Mouse (Mus musculus) hindbrain, embryonic 10.5 days (tissue): Measurements from ENCODE around the gene Hspb2. TPM values are rescaled to one million over a fixed set of nuclear protein-coding genes. Genes with fewer than 3 reads are reported as not detected.

Source experiments
- DNase-seq: peaks from one replicate; pipeline ENCODE4 v3.0.0-alpha.2; 2017; ENCODE audit warnings: low spot score
- H3K27ac ChIP-seq: fragments of 300-500 bp; sonication (generic); 2 replicates; pipeline ENCODE4 v1.5.1; 2016; ENCODE audit warnings: mild to moderate bottlenecking, moderate library complexity
- H3K27me3 ChIP-seq: fragments of 300-500 bp; sonication (generic); 2 replicates; pipeline ENCODE4 v1.6.1; 2016; ENCODE audit warnings: mild to moderate bottlenecking; ENCODE audit not compliant: poor library complexity, insufficient read depth, severe bottlenecking
- H3K36me3 ChIP-seq: fragments of 300-500 bp; sonication (generic); 2 replicates; pipeline ENCODE4 v1.6.1; 2016; ENCODE audit warnings: mild to moderate bottlenecking, moderate library complexity
- H3K4me1 ChIP-seq: fragments of 300-500 bp; sonication (generic); replicated peaks from 2 replicates; pipeline ENCODE4 v1.6.1; 2016; ENCODE audit warnings: mild to moderate bottlenecking
- H3K4me3 ChIP-seq: fragments of 300-500 bp; sonication (generic); 2 replicates; pipeline ENCODE4 v1.5.1; 2016; ENCODE audit warnings: mild to moderate bottlenecking, moderate library complexity
- H3K9me3 ChIP-seq: fragments of 300-500 bp; sonication (generic); 2 replicates; pipeline ENCODE4 v1.6.1; 2016; ENCODE audit warnings: mild to moderate bottlenecking, moderate library complexity
- WGBS: fragments of 180-500 bp; shearing (Covaris S2); methylation state at CpG from one replicate; pipeline ENCODE4 v1.1.7; 2016; 5-methylcytosine and 5-hydroxymethylcytosine counted together
- polyA plus RNA-seq: library from polyadenylated mRNA; unstranded; fragments of >200 nt; fragmentation: Nextera tagmentation; extraction: Ambion mirVana; gene quantifications from 2 replicates; pipeline ENCODE4 v1.2.1, GENCODE M21; 2016

The Hspb2 gene
- polyA plus RNA-seq, 1 experiment from 2014 or later, result 0.71 TPM

DNA sequence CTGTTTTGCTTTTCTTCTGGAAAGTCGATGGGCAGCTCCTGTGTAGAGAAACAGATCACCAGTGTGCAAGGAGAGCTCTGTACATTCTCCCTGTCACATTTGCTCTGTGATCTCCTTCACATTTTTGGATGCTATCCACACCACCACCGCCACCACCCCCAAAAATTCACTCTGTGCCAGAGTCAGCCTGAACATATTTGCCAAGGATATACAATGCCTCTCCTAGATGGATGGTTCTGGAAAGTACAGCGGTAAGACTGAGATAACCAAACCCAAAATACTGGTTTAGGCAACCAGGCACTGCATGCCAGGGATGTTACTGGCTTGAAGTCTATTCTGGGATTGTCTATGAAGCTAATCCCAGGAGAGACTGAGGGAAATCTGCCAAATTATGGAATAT is 9.9 kb downstream of the Hspb2 start:
- Histone ChIP-seq H3K4me3 (no peak overlapping the region), H3K9me3 (no peaks in the 10 kb centered on the region), H3K36me3 (no peaks in the 10 kb centered on the region), H3K4me1 (peaks cover 22% of the 10 kb centered on the region), H3K27ac (no peak overlapping the region), H3K27me3 (peaks cover 40% of the 10 kb centered on the region)
- DNase-seq, result no peak
- WGBS, result 88% methylated on average over 3 of the region's 3 CpGs

DNA sequence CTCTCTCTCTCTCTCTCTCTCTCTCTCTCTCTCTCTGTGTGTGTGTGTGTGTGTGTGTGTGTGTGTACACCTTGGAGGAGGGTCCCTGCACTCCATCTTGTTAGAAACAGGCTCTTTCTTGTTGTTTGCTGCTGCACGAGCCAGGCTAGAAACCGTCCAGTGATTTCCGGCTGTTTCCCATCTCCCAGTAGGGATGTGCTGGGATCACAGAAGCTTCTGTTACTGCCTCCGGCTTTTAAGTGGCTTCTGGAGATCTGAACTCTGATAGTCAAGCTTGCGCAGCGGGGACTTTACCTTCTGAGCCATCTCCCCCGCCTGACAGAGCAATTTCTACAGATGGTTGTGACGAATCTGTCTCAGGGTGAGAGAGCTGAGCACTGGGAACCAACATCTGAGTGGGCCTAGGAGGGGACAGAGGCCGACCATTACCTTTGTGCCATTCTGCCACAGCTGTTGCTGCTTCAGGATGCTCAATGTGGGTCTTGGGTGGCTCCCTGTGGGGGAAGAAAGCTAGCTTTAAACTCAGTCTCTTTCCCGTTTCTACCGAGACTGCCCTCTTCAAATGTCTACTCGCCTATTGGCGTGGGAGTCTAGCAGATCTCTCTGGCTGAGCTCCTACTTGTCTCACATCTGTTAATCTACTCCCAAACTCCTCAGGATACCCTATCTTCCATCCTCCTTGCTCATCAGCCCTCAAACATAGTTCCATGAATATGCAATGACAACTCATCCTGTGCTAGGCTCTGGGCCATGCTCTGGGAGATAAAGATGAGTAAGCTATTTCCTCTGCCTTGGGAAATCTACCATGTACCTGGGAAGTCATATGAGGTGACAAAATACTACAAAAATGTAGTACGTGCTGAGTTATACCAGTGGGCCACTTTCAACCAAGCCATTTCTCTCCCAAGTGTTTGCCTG is 11.0 kb downstream of the Hspb2 start:
- H3K4me1 ChIP-seq, result peaks cover 16% of the 10 kb centered on the region
- H3K27me3 ChIP-seq, result peaks cover 29% of the 10 kb centered on the region
- DNase-seq, result no peak
- H3K27ac ChIP-seq, result no peak overlapping the region
- H3K36me3 ChIP-seq, result no peaks in the 10 kb centered on the region
- no peaks in the 10 kb centered on the region for H3K9me3 ChIP-seq
- no peak overlapping the region for H3K4me3 ChIP-seq
- 89% methylated on average over 14 of the region's 14 CpGs for WGBS

DNA sequence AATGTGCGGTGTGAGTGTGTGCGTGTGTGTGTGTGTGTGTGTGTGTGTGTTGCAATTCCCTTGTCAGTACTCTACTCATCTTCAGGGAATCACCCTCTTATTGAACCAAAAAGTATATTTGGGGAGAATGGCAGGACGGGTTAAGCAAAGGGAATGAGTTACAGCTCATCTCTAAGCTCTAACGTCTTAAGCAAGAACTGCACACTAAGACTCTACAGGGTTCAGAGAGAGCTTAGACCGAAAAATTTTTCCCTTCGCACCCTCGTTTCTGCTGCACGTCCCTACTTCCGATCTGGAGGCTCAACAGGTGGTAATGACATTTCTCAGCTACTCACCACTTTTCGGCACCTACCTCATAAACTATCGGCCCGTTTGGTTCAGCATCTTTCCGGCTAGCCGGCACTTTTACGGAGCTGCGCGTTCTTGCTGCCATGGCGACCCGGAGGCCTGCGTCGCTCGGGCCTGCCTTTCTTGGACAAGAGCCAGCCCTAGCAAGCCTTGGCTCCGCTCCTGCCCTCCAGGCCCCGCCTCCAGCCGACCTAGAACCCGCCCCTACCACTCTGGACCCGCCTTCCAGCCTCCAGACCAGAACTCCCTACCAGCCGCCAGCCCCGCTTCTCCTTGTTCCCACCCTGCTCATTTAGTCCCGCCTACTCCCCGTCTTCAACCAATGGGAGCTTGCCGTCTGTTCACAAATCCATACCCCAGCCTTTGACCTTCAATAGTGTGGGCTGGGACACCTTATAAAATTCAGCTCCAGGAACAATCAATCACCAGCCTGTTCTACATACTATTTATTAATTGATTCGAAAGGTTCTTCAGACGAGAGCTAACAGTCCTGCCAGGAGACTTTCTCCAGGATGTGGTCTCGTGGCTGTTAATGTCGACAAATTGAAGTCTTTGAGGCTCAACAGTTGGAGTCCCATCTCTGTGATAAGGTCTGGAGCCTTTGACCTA is 13.0 kb downstream of the Hspb2 start, which contains the start of gene Dixdc1:
Gene Dixdc1, minus strand, starts transcription at position 604 of the 957 bp plus-strand sequence.
- Histone ChIP-seq H3K4me3 (peak within 1 kb of the TSS; percentile 49), H3K27me3 (peaks cover 13% of the 10 kb centered on the region), H3K4me1 (peaks cover 12% of the 10 kb centered on the region), H3K27ac (peak within 1 kb of the TSS; percentile 30; the same call in 1 of the 2 replicates), H3K36me3 (no peaks in the 10 kb centered on the region), H3K9me3 (no peaks in the 10 kb centered on the region)
- peak; percentile 93 for DNase-seq
- 14% methylated on average over 36 of the region's 36 CpGs for WGBS

DNA sequence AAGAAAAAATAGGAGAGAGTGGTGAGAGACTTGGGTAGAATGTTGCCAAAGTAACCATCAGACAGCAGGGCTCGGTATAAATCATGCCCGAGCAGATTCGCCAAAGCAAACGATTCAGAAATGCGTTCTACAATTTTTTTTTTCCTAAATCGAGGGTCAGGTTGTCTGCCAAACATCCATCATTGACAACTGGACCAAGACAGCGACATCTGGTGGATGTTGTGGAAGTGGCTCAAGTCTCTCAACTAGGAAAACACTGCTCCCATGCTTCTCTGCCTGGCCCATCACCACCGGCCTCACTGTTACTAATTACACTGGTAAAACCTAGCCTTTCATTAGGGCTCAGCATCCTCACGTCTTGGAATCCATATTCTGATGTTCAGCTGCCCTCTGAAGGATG is 17.2 kb downstream of the Hspb2 start:
- no peak overlapping the region for H3K4me3 ChIP-seq
- peak; percentile 55 for DNase-seq
- no peaks in the 10 kb centered on the region for H3K36me3 ChIP-seq
- 11% methylated on average over 9 of the region's 9 CpGs for WGBS
- no peak overlapping the region for H3K27ac ChIP-seq
- peaks cover 35% of the 10 kb centered on the region for H3K4me1 ChIP-seq
- no peaks in the 10 kb centered on the region for H3K9me3 ChIP-seq
- H3K27me3 ChIP-seq, result peaks cover 18% of the 10 kb centered on the region

DNA sequence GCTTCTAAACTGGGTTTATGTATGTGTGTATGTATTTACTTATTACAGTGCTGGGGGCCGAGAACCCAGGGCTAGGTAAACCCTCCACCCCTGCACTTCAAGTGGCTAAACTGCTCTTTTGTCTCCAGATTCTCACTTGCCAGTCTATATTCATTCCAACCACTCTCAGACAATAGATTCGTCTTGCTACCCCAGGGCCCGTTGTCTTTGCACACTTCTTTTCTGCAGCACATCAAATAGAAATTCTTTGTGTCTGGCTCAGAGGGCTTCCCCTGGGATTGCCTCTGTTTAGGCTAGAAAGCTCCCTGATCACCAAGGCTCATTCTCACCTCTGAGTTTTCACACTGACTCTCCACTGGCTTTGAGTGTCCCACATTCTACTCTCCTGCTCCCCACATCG is 19.6 kb downstream of the Hspb2 start:
- 9% methylated on average over 4 of the region's 4 CpGs for WGBS

DNA sequence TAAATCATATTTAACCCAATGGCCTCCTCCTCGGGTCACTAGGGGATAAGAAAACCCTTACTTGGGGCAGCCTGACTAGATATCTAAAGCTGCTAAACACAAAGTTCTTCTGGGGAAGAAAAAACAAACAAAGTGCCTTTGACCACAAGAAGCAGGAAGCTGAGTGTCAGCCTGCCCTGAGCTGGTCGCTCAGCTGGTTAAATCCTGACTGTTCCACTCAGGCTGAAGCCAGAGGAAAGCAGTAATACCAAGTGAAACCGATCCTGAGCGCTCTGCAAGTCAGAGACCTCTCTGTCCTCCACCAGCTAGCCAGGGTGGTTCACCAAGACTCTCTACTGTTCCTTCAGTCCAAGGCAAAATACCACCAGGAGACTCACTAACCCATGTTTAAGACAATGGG is 22.6 kb downstream of the Hspb2 start:
- H3K27me3 ChIP-seq, result peaks cover 19% of the 10 kb centered on the region
- H3K27ac ChIP-seq, result no peak overlapping the region
- 52% methylated on average over 4 of the region's 4 CpGs for WGBS
- no peaks in the 10 kb centered on the region for H3K9me3 ChIP-seq
- no peak overlapping the region for H3K4me3 ChIP-seq
- no peaks in the 10 kb centered on the region for H3K36me3 ChIP-seq
- no peak for DNase-seq
- peaks cover 69% of the 10 kb centered on the region for H3K4me1 ChIP-seq

More for the DNA sequence above, 19.6 kb downstream of the Hspb2 start:
- peaks cover 22% of the 10 kb centered on the region for H3K27me3 ChIP-seq
- H3K27ac ChIP-seq, result peak overlapping the region; percentile 74
- DNase-seq, result peak; percentile 40
- H3K36me3 ChIP-seq, result no peaks in the 10 kb centered on the region
- H3K4me3 ChIP-seq, result no peak overlapping the region
- H3K9me3 ChIP-seq, result no peaks in the 10 kb centered on the region
- H3K4me1 ChIP-seq, result peaks cover 44% of the 10 kb centered on the region

DNA sequence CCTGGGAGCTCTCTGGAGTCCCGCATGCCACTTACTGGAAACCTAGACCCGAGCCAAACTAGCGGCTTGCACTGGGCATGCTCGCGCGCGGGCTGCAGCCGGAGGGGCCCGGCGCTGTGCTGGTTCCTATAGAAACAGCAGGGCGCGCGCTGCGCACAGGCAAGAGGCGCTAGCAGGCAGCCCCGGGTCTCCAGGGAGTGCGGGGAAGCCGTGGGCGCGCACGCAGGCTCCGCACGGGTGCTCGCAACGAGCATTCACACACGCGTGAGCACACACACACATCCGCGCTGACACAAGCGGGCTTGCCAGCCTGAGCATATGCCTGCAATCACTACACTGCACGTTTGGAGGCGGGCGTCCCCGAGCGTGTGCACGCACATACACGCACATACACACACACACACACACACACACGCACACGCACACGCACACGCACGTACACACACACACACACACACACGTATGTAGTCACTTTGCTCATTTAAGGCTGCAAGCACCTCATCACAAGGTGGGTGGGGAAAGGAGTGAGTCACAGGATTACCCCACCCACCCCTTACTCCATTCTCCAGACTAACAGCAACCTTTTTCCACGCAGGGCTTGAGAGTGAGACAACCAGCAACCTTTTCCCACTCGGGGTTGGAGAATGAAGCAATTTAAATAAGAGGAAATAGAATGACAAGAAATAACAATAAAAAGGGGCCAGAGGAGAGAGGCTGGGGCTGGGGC is 24.1 kb downstream of the Hspb2 start:
- H3K36me3 ChIP-seq, result no peaks in the 10 kb centered on the region
- no peaks in the 10 kb centered on the region for H3K9me3 ChIP-seq
- H3K4me3 ChIP-seq, result peak overlapping the region; percentile 71
- DNase-seq, result peak; percentile 88
- H3K4me1 ChIP-seq, result peaks cover 74% of the 10 kb centered on the region
- H3K27me3 ChIP-seq, result peaks cover 21% of the 10 kb centered on the region
- peak overlapping the region; percentile 93 for H3K27ac ChIP-seq
- under 1% methylated on average over 45 of the region's 45 CpGs for WGBS

DNA sequence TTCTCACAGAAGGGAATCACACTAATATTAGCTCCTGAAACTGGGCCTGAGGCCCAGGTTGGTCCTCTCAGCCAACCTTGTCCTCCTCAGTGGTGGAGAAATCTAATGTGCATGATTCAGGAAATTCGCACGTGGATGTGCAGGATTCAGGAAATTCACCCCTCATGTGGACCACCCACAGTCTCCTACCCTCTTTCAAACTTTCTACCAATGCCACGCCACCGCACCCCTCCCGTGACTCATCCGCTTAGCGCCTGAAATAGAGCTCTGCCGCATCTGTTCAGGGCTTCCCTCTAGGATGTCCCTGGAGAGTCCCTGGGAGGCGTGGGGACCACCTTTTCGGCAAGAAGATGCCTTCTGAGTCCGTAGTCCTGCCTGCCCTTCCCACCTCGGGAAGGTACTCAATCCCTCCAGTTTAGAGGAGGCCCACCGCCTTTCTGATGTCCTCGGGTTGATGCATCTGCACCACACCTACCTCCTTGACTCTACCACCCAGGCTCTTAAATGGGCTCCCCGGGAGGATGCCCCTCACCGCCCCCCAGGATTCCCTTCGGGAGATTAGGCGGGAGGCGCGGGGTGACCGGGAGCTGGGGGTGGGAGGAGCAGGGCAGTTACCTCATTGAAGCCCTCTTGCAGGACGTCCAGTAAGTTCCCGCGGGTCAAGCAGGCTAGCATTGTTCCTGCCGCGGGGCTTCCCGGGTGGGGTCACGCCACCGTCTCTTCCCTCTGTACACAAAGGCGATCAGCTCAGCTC is 24.8 kb downstream of the Hspb2 start:
- peak; percentile 46 for DNase-seq
- Histone ChIP-seq H3K36me3 (no peaks in the 10 kb centered on the region), H3K4me1 (peaks cover 71% of the 10 kb centered on the region), H3K27me3 (peaks cover 21% of the 10 kb centered on the region), H3K27ac (peak overlapping the region; percentile 93), H3K4me3 (peak overlapping the region; percentile 71), H3K9me3 (no peaks in the 10 kb centered on the region)
- 3% methylated on average over 30 of the region's 30 CpGs for WGBS

DNA sequence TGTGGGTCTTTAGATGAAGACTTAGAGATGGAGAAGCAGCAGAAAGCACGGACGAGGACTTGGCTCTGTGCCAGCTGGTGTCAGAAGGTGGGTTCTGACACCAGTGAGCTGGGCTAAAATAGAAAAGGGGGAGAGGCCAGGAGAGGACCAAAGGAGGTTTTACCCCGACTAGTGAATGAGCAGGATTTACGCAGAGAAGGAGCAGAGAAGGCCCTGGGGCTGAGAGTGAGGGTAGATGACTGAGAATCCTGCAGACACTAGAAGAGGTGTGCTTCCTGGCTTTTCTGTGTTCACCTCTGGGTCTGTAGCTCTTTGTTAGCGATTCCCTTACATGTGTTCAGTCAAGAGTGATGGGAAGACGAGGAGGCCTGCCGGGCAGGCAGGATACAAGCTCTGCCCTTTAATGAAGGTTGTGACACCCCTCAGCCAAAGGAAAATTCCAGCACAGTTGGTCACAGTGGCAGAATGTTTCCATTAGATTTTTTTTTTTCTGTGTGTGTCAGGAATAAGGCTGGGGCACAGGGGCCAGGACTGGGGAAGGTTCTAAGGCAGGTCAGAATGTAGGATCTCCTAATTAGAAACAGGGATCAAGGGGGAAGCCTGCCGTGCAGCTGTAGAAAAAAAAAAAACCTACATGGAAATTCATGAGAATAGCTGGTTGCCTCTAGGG is 26.1 kb downstream of the Hspb2 start:
- no peaks in the 10 kb centered on the region for H3K36me3 ChIP-seq
- DNase-seq, result peak; percentile 51
- H3K27me3 ChIP-seq, result peaks cover 21% of the 10 kb centered on the region
- H3K4me1 ChIP-seq, result peaks cover 74% of the 10 kb centered on the region
- no peaks in the 10 kb centered on the region for H3K9me3 ChIP-seq
- 39% methylated on average over 8 of the region's 8 CpGs for WGBS
- H3K4me3 ChIP-seq, result peak overlapping the region; percentile 71
- peak overlapping the region; percentile 93 for H3K27ac ChIP-seq

DNA sequence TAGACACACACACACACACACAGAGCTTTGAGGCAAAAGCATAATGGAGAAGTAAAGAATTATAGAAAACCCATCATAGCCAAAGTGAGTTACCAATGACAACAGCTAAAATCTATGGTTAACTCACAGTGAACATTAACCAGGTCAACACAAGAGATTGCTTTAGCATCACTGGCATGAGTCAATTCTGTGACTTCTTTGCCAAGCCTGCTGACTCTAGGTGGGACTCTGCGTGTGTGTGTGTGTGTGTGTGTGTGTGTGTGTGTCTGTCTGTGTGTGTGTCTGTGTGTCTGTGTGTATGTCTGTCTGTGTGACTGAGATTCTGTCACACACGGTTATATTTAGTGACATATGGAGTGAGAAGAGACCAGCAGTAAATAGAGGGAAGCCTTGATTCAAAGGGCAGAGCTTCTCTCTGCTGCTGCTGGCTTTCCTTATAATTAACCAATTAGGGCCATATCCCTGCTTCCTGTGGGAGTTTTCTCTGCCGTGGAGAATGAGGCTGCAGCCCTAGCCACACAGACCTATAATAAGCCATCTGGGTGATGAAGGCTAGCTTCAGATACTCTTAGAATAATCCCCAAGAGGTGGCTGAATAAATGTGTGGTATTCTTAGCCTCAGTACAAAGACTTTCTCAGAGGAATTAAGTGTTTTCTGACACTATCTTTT is 27.4 kb downstream of the Hspb2 start:
- peak overlapping the region; percentile 9; the same call in 1 of the 2 replicates for H3K27ac ChIP-seq
- 0 out of 2 replicates have a peak overlapping the region, but pooled peaks have one; percentile 13 for H3K4me3 ChIP-seq
- no peak for DNase-seq
- no peaks in the 10 kb centered on the region for H3K9me3 ChIP-seq
- H3K36me3 ChIP-seq, result no peaks in the 10 kb centered on the region
- H3K4me1 ChIP-seq, result peaks cover 74% of the 10 kb centered on the region
- H3K27me3 ChIP-seq, result peaks cover 14% of the 10 kb centered on the region
- WGBS, result 67% methylated on average over 3 of the region's 3 CpGs

DNA sequence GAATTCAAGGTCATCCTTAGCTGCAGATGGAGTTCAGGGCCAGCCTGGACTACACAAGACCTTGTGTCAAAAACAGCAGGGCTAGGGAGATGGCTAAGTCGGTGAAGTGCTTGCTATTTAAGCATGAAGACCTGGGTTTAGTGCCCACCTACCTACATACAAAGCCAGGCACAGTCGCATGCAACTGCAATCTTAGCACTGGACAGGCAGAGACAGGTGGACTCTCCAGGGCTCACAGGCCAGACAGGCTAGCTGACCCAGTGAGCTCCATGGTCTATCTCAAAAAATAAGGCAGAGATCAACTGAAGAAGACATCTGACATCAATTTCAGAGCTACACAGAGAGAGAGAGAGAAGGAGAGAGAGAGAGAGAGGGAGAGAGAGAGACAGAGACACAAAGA is 28.0 kb downstream of the Hspb2 start:
- H3K9me3 ChIP-seq, result no peaks in the 10 kb centered on the region
- WGBS, result 86% methylated on average over 2 of the region's 2 CpGs
- H3K27me3 ChIP-seq, result peaks cover 8% of the 10 kb centered on the region; the same call in 1 of the 2 replicates
- 0 out of 2 replicates have a peak overlapping the region, but pooled peaks have one; percentile 13 for H3K4me3 ChIP-seq
- H3K4me1 ChIP-seq, result peaks cover 70% of the 10 kb centered on the region
- 0 out of 2 replicates have a peak overlapping the region, but pooled peaks have one; percentile 9 for H3K27ac ChIP-seq
- H3K36me3 ChIP-seq, result 0 out of 2 replicates have a peak, but pooled peaks cover 4% of the 10 kb centered on the region
- DNase-seq, result no peak
